Mouse (Mus musculus) brown adipose tissue, adult 24 weeks (tissue): ENCODE data around the gene Fgf15. TPM values are rescaled to one million over a fixed set of nuclear protein-coding genes. Genes with fewer than 3 reads are reported as not detected.

ENCODE experiments used
- H3K27ac ChIP-seq: fragments of 200-500 bp; replicated peaks from 2 replicates; pipeline ENCODE4 v1.5.1; 2012; ENCODE audit warnings: low read depth, mild to moderate bottlenecking, low read length
- H3K4me1 ChIP-seq: fragments of 200-500 bp; 2 replicates; pipeline ENCODE4 v1.6.1; 2012; ENCODE audit warnings: low read length, mixed read lengths; ENCODE audit not compliant: control insufficient read depth, insufficient read depth, insufficient read length
- H3K4me3 ChIP-seq: fragments of 200-500 bp; 2 replicates; pipeline ENCODE4 v1.5.1; 2012; ENCODE audit warnings: low read depth, mild to moderate bottlenecking, low read length, moderate library complexity; ENCODE audit not compliant: insufficient read depth
- polyA plus RNA-seq: library from polyadenylated mRNA; stranded (reverse); fragments of >200 nt; gene quantifications from 2 replicates; pipeline ENCODE4 v1.2.4, GENCODE M21; 2012; ENCODE audit not compliant: missing spikeins, insufficient read depth, insufficient read length

Fgf15 gene
- polyA plus RNA-seq, 1 experiment = not detected

DNA sequence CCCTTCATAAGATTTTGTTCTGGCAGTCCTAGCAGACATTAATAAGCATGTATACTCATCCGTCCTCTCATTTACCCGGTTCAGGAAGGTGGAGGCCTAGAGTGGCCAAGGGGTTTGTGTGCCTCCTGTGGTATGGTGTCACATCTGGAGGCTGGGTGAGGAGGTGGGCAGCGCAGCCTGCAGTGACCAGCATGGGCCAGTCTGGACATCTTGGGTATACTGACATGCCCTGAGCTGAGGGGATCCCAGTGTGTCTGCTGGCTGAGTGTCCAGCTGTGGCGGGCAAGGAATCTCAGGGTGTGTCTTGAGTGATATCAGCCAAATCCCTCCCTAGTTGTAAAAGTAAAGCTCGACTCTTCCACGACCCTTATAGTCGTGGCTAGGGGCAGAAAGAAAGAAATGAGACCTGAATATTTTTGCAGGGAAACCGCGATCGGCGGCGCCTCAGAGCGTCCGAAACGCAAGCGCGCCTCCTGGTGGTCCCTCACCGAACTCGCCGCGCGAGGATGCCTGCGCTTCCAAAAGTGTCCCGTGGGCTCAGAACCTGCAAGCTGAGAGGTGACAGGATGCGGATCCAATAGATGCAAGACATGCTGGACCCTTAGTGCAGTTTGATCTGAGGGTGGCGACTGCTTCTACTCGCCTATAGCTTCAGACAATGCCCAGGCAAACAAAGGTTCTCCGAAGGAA lies 10.5 kb downstream of the Fgf15 start:
- H3K4me3 ChIP-seq = no peak overlapping the region
- no peak overlapping the region for H3K27ac ChIP-seq
- H3K4me1 ChIP-seq = no peaks in the 10 kb centered on the region

DNA sequence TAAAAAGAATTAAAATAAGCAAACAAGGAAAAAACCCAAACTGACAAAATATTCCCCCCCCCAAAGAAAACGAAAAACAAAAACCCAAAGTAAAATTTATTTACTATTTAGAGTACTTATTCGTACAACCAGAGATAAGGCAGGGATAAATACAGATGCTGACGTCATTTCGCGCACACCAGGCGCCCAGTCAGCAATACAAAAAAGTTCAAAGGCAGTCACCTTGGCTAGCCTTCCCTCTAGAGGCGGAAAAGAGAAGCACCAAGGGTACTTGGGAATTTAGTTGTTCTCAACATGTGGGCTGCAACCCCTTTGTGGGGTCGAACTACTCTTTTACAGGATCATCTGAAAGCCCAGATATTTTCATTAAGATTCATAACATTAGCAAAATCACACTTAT lies 11.5 kb downstream of the Fgf15 start:
- Histone ChIP-seq H3K4me1 (no peaks in the 10 kb centered on the region), H3K27ac (no peak overlapping the region)

DNA sequence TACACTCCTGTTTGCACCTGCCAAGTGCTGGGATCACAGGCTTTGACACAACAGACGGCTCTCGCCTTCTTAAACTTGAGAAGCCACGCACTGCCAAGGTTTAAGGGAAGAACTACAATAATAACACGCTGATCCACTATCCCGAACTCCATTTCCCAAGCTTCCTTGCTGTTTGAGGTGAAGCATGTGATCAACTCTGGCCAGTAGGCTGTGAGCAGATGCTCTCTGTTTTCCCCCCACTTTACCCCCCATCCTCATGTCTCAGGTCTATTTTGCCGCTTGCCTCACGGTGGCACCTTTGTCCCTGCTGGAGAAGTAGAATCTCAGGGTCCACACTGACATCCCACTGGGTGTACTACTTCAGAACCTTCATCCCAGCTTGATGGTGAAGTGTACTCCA lies 12.4 kb downstream of the Fgf15 start:
- no peaks in the 10 kb centered on the region for H3K4me1 ChIP-seq
- H3K4me3 ChIP-seq = no peak overlapping the region
- no peak overlapping the region for H3K27ac ChIP-seq

More for the DNA sequence above, 11.5 kb downstream of the Fgf15 start:
- H3K4me3 ChIP-seq = no peak overlapping the region

DNA sequence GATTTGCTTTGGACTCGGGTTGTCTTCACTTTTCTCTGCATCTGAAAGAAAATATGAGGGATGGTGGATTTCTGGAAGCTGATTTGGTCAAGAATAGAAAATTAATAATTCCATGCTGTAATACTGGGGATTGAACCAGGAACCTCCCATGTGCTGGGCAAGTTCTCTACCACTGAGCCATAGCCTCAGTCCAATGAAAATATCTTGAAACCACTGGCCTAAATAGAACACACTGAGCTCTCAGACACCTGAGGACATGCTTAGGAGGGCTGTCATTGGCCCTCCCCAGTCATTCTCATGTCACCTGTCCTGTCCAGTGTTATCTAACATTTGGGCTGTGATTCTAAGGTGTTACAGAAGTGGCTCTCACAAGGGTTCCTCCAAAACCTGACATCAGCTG lies 14.8 kb downstream of the Fgf15 start:
- Histone ChIP-seq H3K4me1 (0 out of 2 replicates have a peak, but pooled peaks cover 4% of the 10 kb centered on the region), H3K27ac (no peak overlapping the region), H3K4me3 (no peak overlapping the region)

DNA sequence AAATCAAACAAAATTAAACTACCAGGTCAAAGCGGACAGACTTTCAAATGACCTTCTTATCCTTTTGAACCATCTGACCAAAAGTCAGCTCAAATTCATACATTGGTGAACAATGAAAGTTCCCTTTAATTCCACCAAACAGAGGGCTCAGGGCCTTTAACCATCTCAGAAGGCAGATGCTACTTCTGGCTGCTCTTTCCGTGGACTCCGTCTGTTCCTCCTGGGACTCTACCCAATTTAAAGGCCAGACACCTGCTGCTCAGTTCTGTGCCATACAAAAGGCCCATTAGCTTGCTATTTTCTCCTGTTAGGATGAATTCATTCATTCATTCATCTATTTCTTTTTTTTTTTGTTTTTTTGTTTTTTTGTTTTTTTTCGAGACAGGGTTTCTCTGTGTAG lies 16.6 kb downstream of the Fgf15 start:
- Histone ChIP-seq H3K27ac (no peak overlapping the region), H3K4me1 (0 out of 2 replicates have a peak, but pooled peaks cover 4% of the 10 kb centered on the region), H3K4me3 (no peak overlapping the region)

DNA sequence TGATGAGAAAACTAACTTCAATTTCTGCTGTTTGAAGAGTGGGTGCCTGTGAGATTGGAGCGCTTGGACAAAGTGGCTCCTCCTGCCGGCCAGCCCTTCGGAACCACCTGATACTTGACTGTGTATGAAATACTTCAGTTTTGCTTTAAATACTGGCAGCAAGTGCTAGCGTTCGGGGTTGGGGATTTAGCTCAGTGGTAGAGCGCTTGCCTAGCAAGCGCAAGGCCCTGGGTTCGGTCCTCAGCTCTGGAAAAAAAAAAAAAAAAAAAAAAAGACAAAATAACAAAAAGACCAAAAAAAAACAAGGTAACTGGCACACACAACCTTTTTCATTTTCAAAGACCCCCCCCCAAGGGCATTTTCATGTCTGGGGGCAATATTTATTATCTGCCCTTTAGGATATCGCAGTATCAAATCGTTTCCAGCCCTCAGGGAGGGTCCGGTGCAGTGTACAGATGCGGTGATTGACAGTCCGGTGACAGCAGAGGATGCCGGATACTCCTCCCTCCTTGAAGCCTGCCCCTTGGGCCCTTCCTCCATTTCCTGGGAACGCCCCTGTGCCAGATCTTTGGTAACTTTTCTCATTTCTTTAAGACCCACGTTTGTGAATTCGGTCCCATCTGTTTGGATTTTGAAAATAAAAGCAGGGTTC lies 18.1 kb downstream of the Fgf15 start:
- Histone ChIP-seq H3K4me3 (peak overlapping the region; percentile 88), H3K27ac (peak overlapping the region; percentile 94), H3K4me1 (0 out of 2 replicates have a peak, but pooled peaks cover 4% of the 10 kb centered on the region)

DNA sequence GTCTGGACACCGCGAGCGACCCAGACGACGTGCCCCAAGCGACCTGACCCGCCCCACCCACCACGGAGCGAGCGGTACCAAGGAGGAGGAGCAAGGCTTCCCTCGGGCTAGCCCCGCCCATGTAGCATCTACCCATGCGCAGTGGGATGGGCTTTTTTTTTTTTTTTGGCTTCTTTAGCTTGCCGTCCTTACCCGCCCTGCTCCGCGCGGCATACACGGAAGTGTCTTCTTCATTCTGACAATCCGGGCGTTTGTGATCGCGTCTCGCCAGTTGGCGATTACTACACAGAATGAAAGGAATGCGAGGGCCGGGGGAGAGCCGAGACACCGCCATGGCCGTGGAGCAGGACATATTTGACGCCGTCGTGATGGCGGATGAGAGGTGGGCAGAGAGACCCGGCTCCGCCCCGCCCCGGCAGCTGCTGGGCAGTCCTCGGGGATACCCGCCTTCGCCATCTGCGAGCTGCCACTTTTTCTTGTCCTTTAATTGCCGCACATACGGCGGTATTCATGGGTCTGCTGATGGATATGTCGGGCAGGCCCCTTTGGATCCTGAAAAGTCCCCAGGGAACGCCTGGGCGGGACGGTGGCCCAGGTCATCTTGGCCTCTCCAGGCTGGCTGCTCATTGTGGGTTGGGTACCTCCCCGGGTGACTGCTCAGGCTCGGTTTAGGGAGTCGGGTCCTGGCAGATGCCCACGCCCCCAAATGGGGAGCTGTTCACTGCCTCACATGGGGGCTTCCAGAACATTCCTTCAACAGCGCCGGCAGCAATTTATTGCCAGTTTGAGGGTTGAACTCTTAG lies 18.8 kb downstream of the Fgf15 start, which contains the start of gene LTO1:
TSS of gene LTO1 (plus strand) at position 153 of the 803 bp plus-strand sequence.
- H3K4me3 ChIP-seq = peak within 1 kb of the TSS; percentile 88

DNA sequence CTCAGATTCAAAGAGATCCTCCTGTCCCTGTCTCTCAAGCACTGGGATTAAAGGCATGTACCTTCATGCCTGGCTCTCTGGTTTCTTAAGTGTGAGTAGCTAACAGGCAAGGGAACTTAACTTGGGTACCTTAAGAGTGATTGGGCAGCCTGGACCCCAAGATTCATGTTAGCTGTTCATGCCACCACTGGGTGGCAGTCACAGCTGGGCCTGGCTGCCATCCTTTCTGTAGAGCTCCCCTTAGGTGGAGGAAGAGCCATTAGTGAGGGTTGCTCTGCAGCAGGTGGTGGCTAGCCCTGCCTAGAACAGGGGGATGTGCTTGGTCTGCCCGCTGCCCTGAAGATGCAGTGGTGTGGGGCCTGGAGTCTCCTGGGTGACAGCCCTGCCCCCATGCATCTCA lies 22.5 kb downstream of the Fgf15 start:
- H3K27ac ChIP-seq = no peak overlapping the region
- H3K4me1 ChIP-seq = 0 out of 2 replicates have a peak, but pooled peaks cover 4% of the 10 kb centered on the region
- H3K4me3 ChIP-seq = no peak overlapping the region

More for the DNA sequence above, 18.8 kb downstream of the Fgf15 start, which contains the start of gene LTO1:
- Histone ChIP-seq H3K27ac (peak within 1 kb of the TSS; percentile 94), H3K4me1 (0 out of 2 replicates have a peak, but pooled peaks cover 4% of the 10 kb centered on the region)

DNA sequence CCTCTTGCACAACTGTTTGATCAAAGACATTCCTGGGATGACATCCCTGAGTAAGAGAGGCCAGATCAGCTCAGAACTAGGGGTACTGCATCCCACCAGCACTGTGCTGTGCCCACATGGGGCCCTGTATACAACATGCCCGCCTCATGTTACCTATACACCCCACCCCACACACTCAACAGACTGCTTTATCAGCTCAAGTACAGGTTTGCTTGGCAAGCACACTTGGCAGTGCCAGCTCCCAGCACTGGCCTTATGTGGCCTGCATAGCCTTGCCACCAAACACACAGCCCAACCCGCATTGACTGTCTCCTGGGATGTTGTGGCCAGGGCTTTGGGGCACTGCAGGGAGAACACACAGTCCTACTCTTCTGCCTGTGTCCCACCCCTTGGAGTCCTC lies 31.3 kb downstream of the Fgf15 start:
- Histone ChIP-seq H3K4me1 (peaks cover 15% of the 10 kb centered on the region), H3K4me3 (no peak overlapping the region), H3K27ac (no peak overlapping the region)

DNA sequence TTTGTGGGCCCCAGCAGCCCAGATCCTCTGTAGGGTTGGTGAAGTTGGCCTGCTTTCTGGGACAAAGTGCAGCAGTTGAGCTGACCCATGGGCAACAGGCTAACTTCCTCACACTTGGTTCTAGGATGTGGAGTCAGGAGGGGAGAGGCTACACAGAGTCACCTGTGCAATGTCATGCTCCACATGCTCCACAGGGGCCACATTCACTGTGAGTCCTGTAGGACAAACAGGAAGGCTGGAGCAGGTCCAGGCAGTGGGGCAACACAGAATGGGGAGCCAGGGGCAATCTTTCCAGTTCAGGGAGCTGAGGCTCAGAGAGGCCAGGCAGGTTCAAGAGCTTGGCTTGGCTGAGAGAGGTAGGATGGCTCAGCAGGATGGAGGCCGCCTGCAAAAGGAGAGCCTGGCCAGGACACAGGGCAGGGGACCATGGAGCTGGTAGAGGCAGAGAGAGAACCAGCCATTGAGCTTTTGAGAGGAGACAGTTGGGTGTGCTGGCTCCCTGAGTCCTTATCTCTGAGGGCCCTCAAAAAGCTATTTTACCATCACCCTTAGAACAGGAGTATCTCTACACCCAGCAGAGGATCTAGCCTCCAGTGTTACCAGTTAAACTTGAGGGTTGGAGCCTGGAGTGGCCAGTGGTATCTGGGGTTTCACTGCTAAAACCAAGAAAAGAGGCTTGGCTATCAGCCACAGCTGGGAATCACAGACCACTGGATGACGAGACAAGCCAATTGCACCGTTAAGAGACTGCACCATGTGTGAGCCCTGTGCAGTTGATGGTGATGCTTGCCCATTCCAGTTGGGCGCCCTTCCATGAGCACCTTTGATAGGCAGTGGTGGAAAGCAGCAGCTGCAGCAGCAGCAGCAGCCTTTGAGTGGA lies 31.9 kb downstream of the Fgf15 start:
- Histone ChIP-seq H3K4me1 (peaks cover 15% of the 10 kb centered on the region), H3K4me3 (no peak overlapping the region), H3K27ac (peak overlapping the region; percentile 56)

DNA sequence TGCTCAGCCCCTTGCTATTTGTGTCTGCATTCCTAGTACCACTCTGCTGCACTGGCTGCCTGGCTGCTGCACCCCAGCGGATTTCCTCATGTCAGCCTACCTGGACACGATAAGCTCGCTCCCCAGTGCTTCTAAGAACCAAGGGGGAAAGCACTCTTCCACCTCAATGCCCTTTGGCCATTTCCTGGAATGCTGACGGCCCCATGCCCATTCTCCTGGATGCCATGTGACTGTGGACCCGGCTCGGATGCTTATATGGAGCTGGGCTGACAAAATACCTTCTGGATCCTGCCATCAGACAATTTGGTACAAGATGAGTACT lies 32.5 kb downstream of the Fgf15 start:
- H3K4me1 ChIP-seq = peaks cover 17% of the 10 kb centered on the region
- H3K4me3 ChIP-seq = no peak overlapping the region
- no peak overlapping the region for H3K27ac ChIP-seq

DNA sequence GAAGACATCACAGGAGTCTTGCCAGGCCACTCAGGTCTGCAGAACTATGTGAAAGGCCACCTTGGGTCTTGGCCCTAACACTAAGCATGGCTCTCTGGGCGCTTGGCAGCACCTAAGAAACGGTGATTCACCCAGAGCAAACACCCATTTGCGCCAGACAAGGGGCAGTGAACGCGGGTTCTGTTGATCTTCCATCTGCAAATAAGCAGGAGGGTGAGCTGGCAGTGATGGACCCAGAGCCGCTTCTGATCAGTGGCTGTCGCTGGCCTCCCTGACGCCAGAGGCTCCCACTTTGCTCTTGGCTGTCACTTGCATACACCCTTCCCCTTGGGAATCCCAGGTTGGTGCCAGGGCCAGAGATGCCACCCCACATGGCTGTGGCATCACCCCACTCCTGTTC lies 33.2 kb downstream of the Fgf15 start:
- peaks cover 19% of the 10 kb centered on the region for H3K4me1 ChIP-seq
- no peak overlapping the region for H3K27ac ChIP-seq
- H3K4me3 ChIP-seq = no peak overlapping the region

DNA sequence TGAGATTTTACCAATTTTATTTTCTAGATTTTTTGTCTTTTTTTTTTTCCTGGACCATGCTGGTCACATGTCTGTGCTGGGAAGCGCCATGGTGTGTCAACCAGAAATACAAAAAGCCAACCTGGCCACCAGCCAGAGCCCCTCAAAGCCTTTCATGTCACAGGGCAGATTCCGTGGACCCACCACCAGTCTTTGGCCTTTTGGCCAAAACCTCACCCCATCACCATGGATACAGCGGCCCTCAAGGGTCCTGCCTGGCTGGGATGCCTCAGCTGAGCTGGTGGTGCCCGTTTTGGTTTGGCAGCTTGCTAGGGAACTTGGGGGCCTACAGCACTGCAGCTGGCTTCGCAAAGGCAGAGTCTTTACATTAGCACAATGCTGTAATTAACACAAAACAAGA lies 33.6 kb downstream of the Fgf15 start:
- no peak overlapping the region for H3K27ac ChIP-seq
- peaks cover 19% of the 10 kb centered on the region for H3K4me1 ChIP-seq
- no peak overlapping the region for H3K4me3 ChIP-seq

DNA sequence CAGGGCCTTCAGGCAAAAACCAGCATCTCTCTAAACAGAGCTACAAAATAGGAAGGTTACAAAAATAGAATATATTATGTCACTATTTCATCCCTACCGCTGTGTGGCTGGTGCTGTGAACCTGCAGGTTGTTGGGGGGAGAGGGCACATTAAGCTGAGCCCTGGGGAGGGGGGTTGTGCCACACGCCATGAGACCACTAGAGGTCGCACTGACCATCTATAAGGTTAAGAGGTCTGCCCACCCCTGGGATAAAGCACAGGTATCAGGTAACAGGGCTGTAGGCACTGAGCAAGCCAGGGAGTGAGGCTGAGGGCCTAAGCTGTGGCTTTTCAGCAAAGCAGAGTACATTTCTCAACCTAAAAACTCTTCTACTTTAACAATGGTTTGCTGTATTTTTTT lies 35.4 kb downstream of the Fgf15 start:
- Histone ChIP-seq H3K4me3 (no peak overlapping the region), H3K4me1 (peaks cover 19% of the 10 kb centered on the region), H3K27ac (no peak overlapping the region)
